Mouse (Mus musculus): Measurements from ENCODE around the gene B9d2. TPM values are rescaled to one million over a fixed set of nuclear protein-coding genes. Genes with fewer than 3 reads are reported as not detected.
"Not testable (repeated sequence)": the region's sequence is repeated elsewhere in the genome, so short reads cannot be mapped to it uniquely, and the experiment has no call there.

Gene B9d2
- total RNA-seq, 2 experiments from 2014 or later: 8.3 to 10.9 TPM

DNA sequence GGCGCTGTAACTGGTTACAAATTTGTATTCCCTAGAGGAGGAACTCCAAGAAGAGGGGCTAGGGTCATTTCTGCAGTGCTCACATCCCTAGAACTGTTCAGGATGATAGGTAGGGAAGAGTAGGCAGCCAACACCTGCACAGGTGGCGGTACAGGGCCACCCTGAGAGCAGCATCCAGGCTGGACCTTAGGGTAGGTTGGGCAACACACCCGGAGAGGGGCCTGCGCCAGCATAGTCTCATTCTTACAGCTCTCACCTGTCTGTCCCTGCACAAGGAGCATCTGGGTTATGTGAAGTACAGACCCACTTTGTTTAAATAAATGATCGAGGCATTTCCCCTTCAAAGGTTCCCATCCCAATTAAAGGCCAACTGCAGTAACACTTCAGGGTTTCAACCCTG lies 40.2 kb downstream of the B9d2 start:
- no peak for DNase-seq (ENCODE audit: low spot score)
- intact Hi-C loops (cut with DNase I): loop anchor here (2.0 kb wide), 1 partner anchor 30 kb away; no protein-coding TSS in a partner anchor

DNA sequence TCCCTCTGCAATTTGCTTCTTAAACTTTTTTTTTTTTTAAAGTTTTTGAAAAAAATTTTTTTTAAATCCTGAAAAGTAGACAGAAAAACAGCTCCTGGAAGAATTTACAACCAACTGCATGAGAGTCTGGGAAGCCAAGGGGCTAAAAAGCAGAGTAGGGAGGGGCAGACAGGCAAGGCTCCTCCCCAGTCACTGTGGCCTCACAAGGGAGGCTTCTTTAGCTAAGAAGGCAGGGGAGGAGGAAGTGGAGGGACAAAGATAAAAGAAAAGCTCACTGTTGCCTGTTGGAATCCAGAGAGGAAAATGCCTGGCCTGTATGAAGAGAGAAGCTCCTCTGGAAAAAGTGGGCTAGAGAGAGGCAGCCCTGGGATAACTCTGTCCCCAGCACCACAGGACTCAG lies 41.2 kb downstream of the B9d2 start:
- intact Hi-C loops (cut with DNase I): loop anchor here (2.0 kb wide), 1 partner anchor 29 kb away; no protein-coding TSS in a partner anchor
- DNase-seq (ENCODE audit: low spot score): not testable (repeated sequence)

DNA sequence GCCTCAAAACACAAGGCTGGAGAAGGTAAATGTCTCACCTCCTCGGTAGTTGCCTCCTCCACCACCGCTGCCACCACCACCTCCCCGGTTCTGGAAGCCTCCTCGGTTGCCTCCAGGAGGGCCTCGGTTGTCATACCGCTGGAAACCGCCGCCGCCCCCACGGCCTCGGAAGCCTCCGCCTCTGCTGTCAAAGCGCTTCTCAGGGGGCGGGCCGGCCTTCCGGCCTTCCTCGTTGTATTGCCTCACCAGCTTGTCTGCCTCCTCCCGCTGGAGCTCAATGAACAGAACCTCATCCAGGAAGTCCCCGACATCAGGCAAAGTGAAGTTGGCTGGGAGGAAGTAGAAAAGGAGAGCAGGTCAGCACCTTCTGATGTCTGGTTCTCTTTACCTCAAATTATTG lies 45.3 kb downstream of the B9d2 start:
- DNase-seq (ENCODE audit: low spot score): no peak
- intact Hi-C loops (cut with DNase I): no loop called here

DNA sequence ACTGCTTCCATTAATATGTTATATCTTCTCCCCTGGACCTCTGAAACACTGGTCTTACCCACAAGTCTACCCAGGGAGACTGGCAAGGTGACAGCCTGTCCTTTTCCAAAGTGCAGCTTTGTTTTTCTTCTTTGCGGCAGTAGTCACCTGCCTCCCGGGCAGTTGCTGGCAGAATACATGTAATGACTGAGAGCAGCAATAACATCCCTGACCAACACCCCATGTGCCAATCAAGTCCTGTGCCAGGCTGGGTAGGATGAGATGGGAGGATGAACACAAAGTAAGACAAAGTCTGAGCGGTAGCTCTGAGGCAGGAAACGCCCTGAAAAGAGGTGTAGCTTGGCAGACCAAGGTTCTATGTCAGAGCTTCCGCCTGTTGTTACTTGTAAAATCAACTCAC lies 47.2 kb downstream of the B9d2 start:
- no peak for DNase-seq (ENCODE audit: low spot score)
- intact Hi-C loops (cut with DNase I): no loop called here

DNA sequence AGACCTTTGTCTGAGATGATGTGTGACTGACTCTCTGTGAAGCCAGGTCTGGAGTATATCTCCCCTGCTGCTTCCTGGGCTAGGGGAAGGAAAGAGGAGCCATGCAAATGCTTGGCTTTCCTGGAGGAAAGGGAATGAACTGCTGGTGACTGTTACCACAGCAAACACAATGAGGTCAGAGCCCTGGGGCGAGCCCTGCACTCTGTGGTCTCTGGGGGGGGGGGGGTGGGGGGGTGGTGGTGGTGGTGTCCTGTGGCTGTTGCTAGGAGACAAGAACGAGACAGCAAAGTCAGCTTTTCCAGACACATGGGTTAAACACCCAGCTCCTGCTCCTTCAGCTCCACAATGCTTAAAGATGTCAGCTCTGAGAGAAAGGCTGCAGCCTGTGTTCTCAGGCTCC lies 48.8 kb downstream of the B9d2 start:
- intact Hi-C loops (cut with DNase I): no loop called here
- no peak for DNase-seq (ENCODE audit: low spot score)

DNA sequence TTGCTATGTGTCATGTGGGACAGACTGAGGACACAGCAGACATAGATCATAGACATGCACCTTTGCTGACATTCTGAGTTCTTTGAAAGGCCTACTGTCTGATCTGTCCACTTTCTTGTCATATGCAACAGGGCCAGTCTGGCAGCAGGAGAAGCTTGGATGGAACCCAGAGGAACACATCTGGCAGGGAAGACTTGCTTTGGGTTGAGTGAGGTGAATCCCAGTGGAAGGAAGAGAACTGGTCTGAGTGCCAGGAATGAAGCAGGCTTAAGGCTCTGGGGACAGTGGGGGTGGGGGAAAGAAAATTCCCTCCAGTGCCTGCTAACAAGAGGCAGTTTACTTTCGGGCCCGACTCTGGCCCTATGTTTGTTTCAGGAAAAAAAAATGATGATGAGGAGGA lies 49.3 kb downstream of the B9d2 start:
- intact Hi-C loops (cut with DNase I): no loop called here
- peak; percentile 64 for DNase-seq (ENCODE audit: low spot score)

DNA sequence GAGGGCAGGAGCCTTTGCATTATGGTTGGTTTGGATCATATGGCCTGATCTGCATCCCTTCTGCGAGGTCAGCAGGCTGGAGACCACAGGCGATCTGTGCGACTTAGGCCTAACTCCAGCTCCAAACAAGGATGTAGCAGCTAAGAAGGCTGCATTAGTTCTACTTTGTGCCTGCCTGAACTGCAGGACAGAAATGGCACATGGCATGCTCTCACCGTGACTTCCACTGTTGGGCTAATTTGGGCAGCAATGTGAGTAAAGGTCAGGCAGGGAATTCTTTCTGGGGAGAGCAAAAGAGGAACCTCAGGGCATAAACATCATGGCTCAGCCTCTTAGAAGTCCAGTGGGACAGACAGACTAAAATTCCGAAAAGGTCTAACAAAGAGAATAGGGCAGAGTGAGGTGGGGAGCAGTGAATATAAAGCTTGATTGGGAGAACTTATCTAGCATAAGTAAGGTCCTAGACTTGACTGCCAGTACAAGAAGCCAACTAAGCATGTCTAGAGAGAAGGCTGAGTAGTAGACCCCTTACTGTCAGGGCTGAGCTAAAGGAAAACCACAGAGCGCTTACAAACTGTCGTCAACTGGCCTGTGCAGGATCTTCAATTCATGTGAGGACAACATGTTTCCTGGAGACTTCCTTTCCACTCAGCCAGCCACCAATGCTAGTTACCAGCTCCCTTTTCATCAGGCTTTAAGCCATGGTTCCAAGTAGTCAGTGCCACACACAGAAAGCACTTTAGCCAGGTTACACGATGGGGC lies 50.9 kb downstream of the B9d2 start:
- intact Hi-C loops (cut with DNase I): loop anchor here (2.0 kb wide), 1 partner anchor 15 kb away; no protein-coding TSS in a partner anchor
- no peak for DNase-seq (ENCODE audit: low spot score)

DNA sequence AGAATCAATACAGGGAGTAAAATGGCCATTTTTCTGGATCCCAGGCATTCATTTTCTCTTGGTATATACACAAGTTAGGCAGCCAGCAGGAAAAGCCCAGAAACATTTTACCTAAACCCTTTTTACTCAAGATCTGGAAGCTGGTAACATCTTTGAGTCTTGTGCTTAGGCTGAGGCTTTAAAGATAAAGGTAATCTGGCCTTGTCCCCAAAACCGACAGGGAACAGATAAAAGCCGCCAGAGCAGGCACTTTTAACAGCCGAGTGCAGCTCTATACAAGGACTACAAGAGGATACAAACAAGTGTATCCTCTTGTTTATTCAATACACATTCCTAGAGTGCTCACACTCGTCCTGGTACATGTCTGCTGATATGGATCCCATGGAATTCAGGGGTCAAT lies 54.4 kb downstream of the B9d2 start:
- intact Hi-C loops (cut with DNase I): no loop called here
- no peak for DNase-seq (ENCODE audit: low spot score)

Other genes starting within 250 kb of the B9d2 start
- gene Ceacam1, start 203.2 kb upstream of the B9d2 start, total RNA-seq (2021): 10 to 100 TPM; 12.4 to 14.7 TPM
- gene Ceacam2, start 140.9 kb upstream of the B9d2 start, total RNA-seq (2021): 1 to 10 TPM; 2.2 to 2.4 TPM
- under 1 TPM in 1 of 2 experiments, not detected in 1; 0.29 TPM for gene Erich4, start 64.9 kb upstream of the B9d2 start, total RNA-seq (2021)
- 10 to 100 TPM; 60.4 to 65.0 TPM for gene Dmac2, start 61.4 kb upstream of the B9d2 start, total RNA-seq (2021)
- 1 to 10 TPM; 2.3 to 4.2 TPM for gene B3gnt8, start 54.1 kb upstream of the B9d2 start, total RNA-seq (2021)
- 100 to 1,000 TPM; 184 to 199 TPM for gene Bckdha, start 21.8 kb upstream of the B9d2 start, total RNA-seq (2021)
- gene Exosc5, start 21.6 kb upstream of the B9d2 start, total RNA-seq (2021): 10 to 100 TPM; 16.0 to 16.3 TPM
- gene Tmem91, start 5.6 kb upstream of the B9d2 start, total RNA-seq (2021): not detected
- 10 to 100 TPM; 23.8 to 24.5 TPM for gene Tgfb1, start 6.2 kb downstream of the B9d2 start, total RNA-seq (2021)
- gene Ccdc97, start 38.3 kb downstream of the B9d2 start, total RNA-seq (2021): 10 to 100 TPM; 50.3 to 52.7 TPM
- 10 to 100 TPM; 77.8 TPM for gene Hnrnpul1, start 74.0 kb downstream of the B9d2 start, total RNA-seq (2021)
- gene Axl, start 107.9 kb downstream of the B9d2 start, total RNA-seq (2021): 10 to 100 TPM; 78.6 to 99.4 TPM
- 1 to 10 TPM; 5.8 to 6.3 TPM for gene Cyp2s1, start 136.1 kb downstream of the B9d2 start, total RNA-seq (2021)
- gene Cyp2b10, start 216.8 kb downstream of the B9d2 start, total RNA-seq (2021): 1 to 10 TPM; 1.4 to 1.5 TPM